Mouse (Mus musculus): ENCODE results near the gene Pnn.

DNA sequence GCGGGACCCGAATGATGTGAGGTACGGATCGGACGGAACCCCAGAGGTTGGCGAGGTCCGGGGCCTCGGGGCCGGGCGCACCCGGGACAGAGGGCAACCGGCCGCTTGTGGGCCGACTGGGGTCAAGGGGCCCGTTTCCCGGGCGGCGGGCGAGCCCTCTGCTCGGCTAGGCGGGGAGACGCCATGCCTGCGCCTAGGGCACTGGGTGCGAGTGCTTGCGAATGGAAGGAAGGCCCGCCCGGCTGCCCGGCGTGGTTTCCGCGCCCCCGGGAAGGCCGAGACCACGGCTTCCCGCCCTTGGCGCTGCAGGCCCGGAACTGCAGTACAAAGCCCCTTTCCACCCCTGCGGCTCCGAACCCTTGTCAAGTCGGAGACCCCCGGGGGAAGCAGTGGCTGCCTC, 411 bp downstream of the Pnn start:
- TF ChIP-seq ZKSCAN1 (IDR thresholded peaks at IDR 0.05; ENCODE audit: low read depth, low read length) (no peak), CTCF (IDR thresholded peaks at IDR 0.05 in 2 of 3, conservative IDR thresholded peaks at IDR 0.05 in 1 of 3; ENCODE audit: control insufficient read depth in 1 of 3, insufficient read depth in 1 of 3, low read depth in 2 of 3, low read length in 3 of 3, poor library complexity in 1 of 3, severe bottlenecking in 1 of 3) (no peak), MAX (IDR thresholded peaks at IDR 0.05; ENCODE audit: low read length) (no peak), ZMIZ1 (IDR thresholded peaks at IDR 0.05; ENCODE audit: low read depth, low read length) (no peak), USF1 (IDR thresholded peaks at IDR 0.05; ENCODE audit: low read depth, low read length) (no peak), MAZ (IDR thresholded peaks at IDR 0.05; ENCODE audit: low read depth, low read length) (no peak), POLR2A (IDR thresholded peaks at IDR 0.05; ENCODE audit: control insufficient read depth in 1 of 2, insufficient read depth in 1 of 2, low read depth in 1 of 2, low read length in 2 of 2, poor library complexity in 1 of 2) (no peak), ELF1 (IDR thresholded peaks at IDR 0.05; ENCODE audit: low read depth, low read length) (no peak)

Measured in MEL (cell line).